Mouse (Mus musculus) hematopoietic stem cell, adult 5-6 weeks (primary cell): Measurements from ENCODE around the gene 1700025F22Rik. TPM values are rescaled to one million over a fixed set of nuclear protein-coding genes. Genes with fewer than 3 reads are reported as not detected.
"Not testable (repeated sequence)": the region's sequence is repeated elsewhere in the genome, so short reads cannot be mapped to it uniquely, and the experiment has no call there.

ENCODE experiments used
- ATAC-seq, 2 experiments: fragments of 125-278 bp in 1 of 2; replicated peaks in 1 of 2; 2 replicates each; pipeline ENCODE4 v1.8.0; 2016 to 2017; ENCODE audit warnings: inconsistent platforms in 2 of 2, mild to moderate bottlenecking in 2 of 2, moderate number of reproducible peaks in 2 of 2, low read depth in 1 of 2, moderate TSS enrichment in 1 of 2; ENCODE audit not compliant: low FRiP score in 2 of 2, poor library complexity in 2 of 2, severe bottlenecking in 2 of 2, insufficient read depth in 1 of 2, low TSS enrichment in 1 of 2
- total RNA-seq: library from RNA; stranded (forward); fragments of 172-1452, 232-1000 nt; gene quantifications from 2 replicates; pipeline ENCODE4 v1.2.3, GENCODE M21; 2017

1700025F22Rik gene
- not detected in 2 replicates for total RNA-seq

- peak; percentile 62 to 69; a peak in 3 of 4 replicates for ATAC-seq
Measured at GRCm38 (mm10) chr19:11165172-11165571, at the start of gene 1700025F22Rik. 1700025F22Rik (minus strand) TSS chr19:11165320.

GRCm38 (mm10) chr19:11196546-11196945 is 31.4 kb upstream of the 1700025F22Rik start, which contains the start of gene Ms4a13:
Ms4a13 (minus strand) TSS chr19:11196737.
- ATAC-seq, result no peak

- ATAC-seq, result 0 out of 4 replicates have a peak, but pooled peaks of 1 of the 2 experiments have one; percentile 22
Measured at GRCm38 (mm10) chr19:11192552-11192951, 27.4 kb upstream of the 1700025F22Rik start.

GRCm38 (mm10) chr19:11184121-11184520 is 19.0 kb upstream of the 1700025F22Rik start:
- no peak for ATAC-seq

GRCm38 (mm10) chr19:11177464-11177863 is 12.3 kb upstream of the 1700025F22Rik start:
- no peak for ATAC-seq

- ATAC-seq, result not testable (repeated sequence)
Measured at GRCm38 (mm10) chr19:11157890-11158289, 7.2 kb downstream of the 1700025F22Rik start.

- ATAC-seq, result no peak
Measured at GRCm38 (mm10) chr19:11135336-11135735, 29.8 kb downstream of the 1700025F22Rik start.

GRCm38 (mm10) chr19:11134852-11135251 is 30.3 kb downstream of the 1700025F22Rik start:
- ATAC-seq, result no peak

- not testable (repeated sequence) for ATAC-seq
Measured at GRCm38 (mm10) chr19:11130776-11131175, 34.3 kb downstream of the 1700025F22Rik start, which contains the start of gene 1700017D01Rik. 1700017D01Rik (minus strand) TSS chr19:11130876.

GRCm38 (mm10) chr19:11129702-11130101 is 35.4 kb downstream of the 1700025F22Rik start:
- ATAC-seq, result no peak

- ATAC-seq, result peak; percentile 95 to 98
Measured at GRCm38 (mm10) chr19:11121016-11121420, 44.1 kb downstream of the 1700025F22Rik start.

GRCm38 (mm10) chr19:11119338-11119737 is 45.8 kb downstream of the 1700025F22Rik start:
- ATAC-seq, result peak; percentile 48 to 56; a peak in 3 of 4 replicates

GRCm38 (mm10) chr19:11107746-11108145 is 57.4 kb downstream of the 1700025F22Rik start:
- ATAC-seq, result peak; percentile 85 to 96

- no peak for ATAC-seq
Measured at GRCm38 (mm10) chr19:11101880-11102279, 63.2 kb downstream of the 1700025F22Rik start.

GRCm38 (mm10) chr19:11098401-11098800 is 66.7 kb downstream of the 1700025F22Rik start:
- no peak for ATAC-seq

GRCm38 (mm10) chr19:11092131-11092530 is 73.0 kb downstream of the 1700025F22Rik start:
- peak; percentile 42 to 48; a peak in 3 of 4 replicates for ATAC-seq
